Mouse (Mus musculus): ENCODE measurements around the gene Ntpcr.
A peak's percentile ranks its signal among the peaks of the same experiment; 100 is the strongest.

Ntpcr gene

DNA sequence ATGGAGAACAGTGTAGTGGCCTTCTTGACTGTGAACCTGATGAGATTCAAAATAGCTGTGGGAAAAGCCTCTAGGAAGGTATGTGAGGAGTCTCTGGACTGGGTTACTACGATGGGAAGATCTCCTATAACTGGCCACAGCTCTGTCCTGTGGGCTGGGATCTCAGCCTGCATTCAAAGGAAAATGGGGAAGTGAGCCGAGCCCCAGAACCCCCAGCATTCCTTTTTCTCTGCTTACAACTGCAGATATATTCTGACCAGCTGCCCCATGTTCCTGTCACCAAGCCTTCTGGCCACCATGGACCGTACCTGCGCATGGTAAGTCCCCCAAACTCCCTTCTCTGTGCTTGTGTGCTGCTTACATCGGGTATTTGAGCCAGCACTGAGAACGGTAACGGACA, at the start of gene Ntpcr:
Gene Ntpcr, plus strand, starts transcription at position 218 of the 400 bp plus-strand sequence.
- DNase-seq (ENCODE audit: low read depth, low spot score): no peak

DNA sequence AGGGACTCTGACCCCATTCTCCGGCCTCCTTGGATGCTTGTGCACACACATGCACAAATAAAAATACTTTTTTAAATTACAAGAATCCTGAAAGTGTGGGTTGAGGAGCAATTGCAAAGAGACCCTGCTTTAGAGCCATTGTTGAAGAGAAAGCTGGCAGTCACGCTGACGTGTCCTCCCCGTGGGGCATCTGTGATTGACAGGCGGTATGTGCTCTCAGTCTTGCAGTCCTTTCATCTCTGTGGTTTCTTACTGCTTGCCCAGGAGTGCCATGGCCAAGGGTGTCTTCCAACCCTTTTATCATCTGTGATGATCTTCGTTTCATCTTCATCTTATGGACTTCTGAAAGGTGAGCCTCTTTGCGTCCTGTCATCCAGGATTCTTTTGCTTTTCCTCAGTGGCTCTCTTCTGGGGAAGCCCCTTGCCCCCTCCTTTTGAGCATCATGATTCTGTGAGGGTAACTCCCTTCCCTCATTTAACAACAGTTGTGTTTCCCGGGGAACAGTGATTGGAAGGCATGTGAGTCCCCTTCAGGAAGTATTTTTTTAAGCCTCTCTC, 48.8 kb upstream of the Ntpcr start:
- no peak for DNase-seq (ENCODE audit: low read depth, low spot score)

DNA sequence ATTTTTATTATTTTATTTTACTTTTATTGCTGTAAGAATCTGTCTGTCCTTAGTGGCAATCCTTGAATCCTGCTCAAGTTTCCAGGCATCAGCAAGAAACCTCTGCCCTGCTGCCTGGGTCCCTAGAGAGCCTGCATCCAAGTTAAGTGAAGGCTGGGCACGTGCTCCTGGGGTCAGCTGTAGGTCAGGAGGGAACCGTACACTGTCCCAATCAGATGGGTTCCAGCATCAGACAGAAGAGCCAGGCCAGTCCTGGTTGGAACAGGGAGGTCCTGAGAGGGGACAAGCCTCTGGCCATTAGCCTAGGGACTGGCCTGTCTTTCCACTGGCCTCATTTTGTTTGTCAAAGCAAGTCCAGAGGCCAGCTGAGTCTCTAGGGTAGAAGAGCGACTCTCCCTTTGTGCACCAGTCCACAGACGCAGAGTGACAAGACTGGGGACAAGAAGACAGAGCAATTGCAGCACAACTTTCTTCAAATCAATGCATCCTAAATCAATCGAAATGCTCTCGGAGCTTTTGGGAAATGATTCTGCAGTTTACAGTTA, 44.5 kb upstream of the Ntpcr start:
- no peak for DNase-seq (ENCODE audit: low read depth, low spot score)

DNA sequence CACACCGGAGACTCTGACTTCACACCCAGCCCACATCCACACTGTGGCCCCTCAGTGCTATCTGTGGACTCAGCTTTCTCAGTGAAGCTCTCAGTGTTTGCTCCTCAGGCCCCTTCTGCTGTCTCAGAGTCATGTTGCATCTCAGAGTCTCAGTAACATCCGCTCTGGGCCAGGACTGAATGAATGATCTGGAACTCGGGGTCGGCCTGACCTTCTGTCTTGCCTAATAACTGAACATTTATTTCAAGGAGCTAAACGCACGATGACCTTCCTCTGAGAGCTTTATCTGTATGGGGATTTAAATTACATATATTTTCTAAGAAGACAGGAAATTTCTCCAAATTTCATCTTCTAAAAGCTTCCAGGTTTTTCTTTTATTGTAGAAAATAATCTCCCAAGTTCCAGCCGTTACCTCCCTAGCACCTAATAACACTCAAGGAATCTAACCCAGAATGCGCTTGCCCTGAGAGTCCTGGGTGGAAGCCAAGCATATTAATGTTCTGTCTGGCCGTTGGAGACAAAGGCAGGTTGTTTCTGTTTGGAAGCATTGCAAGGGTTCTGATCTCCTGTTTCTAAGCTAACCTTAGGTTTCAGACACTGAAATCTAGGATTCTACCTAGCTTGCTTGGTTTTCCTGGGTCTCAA, 43.4 kb upstream of the Ntpcr start:
- no peak for DNase-seq (ENCODE audit: low read depth, low spot score)

DNA sequence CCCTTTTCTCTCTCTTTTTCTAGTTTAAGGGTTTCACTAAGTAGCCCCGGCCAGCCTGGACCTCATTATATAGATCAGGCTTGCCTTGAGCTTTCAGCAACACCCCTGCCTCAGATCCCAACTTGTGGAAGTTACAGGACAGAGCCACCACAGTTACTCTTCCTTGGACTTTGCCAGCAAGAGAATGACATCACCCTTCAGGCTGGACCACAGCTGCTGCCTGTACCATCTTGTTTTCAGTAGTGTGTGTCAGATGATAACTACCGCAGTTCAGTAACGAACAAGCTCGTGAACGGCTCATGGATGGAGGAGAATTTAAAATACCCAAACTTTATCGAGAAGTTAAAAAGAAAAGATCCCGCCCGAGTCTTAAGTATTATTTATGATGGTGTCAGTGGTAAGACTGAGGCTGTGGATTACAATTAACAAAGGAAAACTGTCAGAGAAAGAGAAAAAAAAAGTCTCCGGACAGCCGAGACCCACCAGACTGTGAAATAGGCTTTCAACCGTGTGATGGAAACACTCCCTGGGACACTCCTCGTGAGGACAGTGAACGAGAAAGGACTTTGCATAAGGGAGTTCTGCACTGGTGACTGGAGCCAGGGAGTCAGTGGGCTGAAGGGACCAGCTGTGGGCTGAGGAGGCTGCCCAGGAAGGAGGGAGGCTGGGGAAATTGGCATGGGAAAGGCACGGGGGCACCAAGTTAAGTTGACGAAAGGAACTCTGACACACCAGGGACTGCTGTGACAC, 39.4 kb upstream of the Ntpcr start:
- DNase-seq (ENCODE audit: low read depth, low spot score): no peak

DNA sequence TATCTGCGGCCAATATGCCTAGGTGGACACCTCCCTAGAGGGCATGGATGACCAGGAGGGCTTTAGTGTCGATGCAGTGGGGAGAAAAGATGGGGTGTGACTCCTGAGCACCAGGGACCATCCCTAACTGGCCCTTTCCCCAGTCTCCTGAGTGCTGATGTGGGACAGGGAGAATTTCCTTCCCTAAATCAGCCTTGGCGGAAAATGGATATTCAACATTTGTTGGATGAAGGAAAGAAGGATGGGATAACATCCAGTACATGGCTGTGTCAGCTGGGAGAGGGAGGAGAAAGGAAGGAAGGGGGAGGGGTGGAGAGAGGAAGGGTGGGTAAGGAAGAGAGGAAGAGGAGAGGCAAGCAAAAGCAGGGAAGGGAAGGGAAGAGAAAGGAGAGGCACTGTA, 38.8 kb upstream of the Ntpcr start:
- no peak for DNase-seq (ENCODE audit: low read depth, low spot score)

DNA sequence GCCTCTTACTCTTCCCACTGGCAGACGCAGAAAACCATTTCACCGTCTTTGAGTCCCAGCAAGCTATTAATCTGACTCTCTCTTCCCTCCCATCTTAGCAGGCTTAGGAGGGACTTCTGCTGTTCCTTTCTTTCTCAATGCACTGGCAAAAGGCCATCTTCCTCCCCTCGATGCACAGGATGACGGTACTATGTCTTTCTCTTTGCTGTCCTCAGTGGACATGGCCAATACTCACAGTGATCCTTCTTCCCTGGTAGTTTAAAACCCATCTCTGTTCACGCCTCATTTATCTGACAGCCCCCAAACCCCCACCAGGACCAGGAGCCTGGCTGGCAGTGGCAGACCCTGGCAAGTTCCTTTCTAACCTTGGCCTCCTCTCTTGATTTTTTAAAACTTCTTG, 37.3 kb upstream of the Ntpcr start:
- no peak for DNase-seq (ENCODE audit: low read depth, low spot score)

DNA sequence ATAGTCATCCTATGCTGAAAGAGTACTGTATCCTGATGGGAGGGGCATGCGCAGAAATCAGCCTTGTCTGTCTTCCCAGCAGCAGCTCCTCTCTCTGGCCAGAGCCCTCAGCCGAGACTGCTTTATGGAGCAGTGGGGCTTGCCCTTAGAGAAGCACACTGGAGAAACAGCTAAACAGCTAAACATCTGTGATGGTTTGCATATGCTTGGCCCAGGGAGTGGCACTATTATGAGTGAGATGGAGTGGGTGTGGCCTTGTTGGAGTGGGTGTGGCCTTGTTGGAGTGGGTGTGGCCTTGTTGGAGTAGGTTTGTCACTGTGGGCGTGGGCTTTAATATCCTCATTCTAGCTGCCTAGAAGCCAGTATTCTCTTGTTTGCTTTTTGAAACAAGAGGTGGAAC, 36.6 kb upstream of the Ntpcr start:
- DNase-seq (ENCODE audit: low read depth, low spot score): no peak

DNA sequence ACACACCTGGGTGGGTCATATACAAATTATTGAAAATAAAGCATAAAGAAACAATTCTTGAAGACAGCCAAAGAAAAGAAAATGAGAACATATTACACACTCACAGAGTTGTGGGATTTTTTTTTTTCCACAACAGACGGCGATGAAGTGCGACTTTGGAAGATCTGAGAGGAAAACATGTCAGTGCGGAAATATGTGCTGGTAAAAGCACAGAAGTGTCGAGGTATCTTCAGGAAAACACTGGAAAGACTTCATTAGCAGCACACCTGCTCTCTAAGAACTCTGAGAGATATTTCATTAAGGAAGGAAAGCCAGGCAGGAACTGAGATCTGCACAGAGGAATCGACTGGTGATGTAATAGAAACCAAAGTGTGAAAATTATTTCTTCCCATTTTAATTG, 33.8 kb upstream of the Ntpcr start:
- DNase-seq (ENCODE audit: low read depth, low spot score): no peak

DNA sequence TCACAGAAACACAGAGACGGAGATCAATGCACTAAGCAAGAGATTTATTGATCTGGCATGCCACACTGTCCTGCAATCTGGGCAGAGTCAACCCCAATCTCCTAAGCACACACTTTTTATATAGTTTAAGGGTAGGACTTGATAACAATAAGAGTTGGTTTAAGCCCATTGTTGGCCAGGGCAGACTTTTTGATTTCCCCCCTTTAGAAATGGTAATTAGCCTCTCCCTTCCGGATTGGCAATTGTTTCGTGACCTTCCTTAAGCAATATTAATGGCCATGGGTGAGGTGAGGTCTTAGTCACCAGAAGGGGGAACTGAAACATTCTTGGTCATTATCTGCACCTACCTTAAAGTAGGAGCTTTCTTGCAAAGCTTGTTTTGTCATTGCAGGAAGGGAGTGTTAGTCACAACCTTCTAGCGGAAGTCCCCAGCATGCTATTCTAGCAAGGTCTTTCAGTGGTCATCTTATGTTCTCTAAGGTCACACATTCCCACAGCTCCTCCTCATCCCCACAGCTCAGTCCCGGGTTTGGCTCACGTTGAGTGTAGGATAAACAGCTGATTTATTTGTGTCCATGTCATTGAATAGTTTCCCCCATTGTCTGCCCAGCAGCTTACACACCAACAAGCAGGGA, 30.3 kb upstream of the Ntpcr start:
- DNase-seq (ENCODE audit: low read depth, low spot score): no peak

DNA sequence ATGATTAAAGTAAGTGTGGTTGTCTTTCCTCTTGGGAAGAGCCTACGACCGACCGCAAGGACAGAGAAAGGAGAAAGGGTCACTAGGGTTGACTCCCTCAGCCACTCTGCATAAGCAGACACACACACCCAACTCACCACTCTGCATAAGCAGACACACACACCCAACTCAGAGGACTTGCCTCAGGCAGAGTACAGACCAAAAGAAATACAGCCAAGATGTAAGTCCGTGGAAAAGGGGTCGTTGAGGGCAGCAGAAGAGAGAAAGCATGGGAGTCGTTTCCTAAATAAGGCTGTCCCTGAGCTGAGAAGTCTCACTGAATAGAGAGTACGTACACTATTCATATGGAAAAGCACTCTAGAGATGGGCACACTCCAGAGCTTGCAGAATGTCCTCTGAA, 29.4 kb upstream of the Ntpcr start:
- DNase-seq (ENCODE audit: low read depth, low spot score): no peak

DNA sequence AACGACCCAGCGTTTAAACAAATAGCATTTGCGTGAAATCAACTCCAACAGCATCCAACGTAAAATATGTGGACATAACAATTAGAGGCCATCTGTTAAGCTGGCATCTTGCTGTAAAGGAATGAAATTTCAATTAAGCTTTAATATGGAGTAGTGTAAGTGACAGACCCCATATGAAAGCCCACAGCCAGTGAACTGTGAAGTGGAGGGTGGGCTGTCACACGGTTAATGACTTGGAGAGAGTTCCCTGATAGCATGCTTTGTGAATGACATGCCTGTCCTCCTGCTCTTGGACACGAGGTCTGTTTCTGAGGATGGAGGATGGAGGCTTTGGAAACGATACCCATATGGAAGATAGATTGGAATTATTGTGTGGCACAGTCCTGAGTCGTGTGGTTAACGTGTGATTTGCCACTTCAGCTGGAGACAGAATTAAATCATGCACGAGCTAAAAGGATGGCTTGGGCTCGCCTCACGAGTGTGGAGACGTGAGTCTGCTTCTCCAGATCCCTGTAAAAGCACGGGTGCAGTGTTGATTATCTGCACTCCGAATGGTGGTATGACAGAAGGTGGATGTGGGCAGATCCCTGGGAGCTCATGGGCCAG, 26.8 kb upstream of the Ntpcr start:
- DNase-seq (ENCODE audit: low read depth, low spot score): no peak

DNA sequence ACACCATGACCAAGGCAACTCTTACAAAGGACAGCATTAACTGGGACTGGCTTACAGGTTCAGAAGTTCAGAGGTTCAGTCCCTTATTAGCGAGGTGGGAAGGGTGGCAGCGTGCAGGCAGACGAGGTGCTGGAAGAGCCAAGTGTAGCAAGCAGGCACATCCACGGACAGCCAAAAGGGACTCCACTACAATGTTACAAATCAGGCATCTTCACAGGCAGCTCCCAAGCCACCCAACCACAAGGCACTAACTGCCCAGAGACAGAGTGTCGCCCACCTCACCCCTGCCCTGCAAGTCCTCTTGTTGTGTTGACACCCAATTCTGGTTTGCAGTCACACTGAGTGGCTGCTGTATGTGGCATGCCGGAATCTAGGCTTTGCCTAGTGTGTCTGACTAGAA, 25.3 kb upstream of the Ntpcr start:
- DNase-seq (ENCODE audit: low read depth, low spot score): no peak

DNA sequence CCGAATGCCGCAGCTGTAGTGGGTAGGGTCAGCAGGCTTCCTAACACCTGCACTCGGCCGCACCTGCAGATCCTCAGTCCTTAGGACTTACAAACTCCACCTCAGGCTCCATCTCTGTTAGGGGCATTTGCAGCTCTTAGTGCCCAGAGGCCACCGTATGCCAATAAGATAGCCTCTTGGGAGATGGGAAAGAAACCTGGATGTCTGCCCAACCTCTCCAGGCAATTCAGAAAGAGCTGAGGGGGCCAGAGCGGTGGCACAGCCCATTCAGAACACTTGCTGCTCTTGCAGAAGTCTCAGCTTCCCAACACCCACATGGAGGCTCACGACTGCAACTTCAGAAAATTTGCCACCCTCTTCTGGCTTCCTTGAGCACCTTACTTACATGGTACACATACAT, 23.9 kb upstream of the Ntpcr start:
- no peak for DNase-seq (ENCODE audit: low read depth, low spot score)

DNA sequence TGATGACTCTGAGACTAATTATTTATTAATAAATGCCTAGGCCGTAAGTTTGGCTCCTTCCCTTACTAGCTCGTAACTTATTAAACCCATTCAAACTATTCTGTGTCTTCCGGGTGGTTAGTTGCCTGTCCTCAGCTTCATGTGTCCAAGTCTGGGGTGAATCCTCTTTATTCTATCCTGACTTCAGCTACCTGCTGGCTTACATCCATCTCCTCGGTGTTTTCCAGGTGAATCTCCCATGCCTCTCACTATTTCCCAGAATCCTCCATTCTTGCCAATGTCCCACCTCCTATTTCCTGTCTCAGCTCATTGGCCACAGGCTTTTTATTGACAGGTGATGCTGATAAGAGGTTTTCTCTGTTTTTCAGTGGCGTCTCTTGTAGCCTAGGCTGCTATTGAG, 20.6 kb upstream of the Ntpcr start:
- no peak for DNase-seq (ENCODE audit: low read depth, low spot score)

DNA sequence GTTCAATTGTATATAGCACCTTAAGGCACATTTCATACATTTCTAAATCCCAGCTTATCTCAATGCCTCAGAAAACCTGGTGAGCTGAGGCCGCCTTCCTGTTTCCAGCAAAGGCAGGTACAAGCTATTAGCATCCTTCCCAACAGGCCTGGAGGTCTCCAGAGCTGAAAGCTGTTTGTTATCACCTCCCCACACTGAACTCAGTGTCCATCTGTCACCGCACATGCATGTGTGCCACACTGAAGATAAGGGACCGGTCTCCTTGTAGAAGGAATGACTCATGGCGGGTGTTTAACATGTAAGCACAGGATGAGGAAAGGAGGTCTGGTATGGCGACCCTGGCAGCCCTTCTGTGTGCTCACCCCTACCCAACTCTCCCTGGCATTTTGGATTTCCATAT, 18.2 kb upstream of the Ntpcr start:
- DNase-seq (ENCODE audit: low read depth, low spot score): peak; percentile 19

DNA sequence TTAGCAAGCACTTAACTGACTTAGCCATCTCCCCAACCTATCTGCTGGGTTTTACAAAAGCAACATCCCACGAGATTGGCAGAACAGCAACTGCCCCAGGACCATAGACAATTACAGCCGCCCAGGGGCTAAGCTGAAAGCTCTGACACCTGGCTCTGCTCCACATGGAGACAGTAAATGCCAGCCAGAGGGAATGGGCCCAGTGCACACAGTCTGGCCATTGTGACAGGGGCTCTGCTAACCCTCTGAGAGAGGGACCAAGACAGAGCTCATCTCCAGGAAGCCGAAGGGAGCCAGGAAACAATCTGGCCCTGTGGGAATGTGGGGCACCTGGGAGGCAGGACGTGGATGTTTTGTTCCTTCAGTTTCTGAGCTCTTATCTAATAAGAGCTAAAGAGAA, 13.6 kb upstream of the Ntpcr start:
- DNase-seq (ENCODE audit: low read depth, low spot score): no peak

DNA sequence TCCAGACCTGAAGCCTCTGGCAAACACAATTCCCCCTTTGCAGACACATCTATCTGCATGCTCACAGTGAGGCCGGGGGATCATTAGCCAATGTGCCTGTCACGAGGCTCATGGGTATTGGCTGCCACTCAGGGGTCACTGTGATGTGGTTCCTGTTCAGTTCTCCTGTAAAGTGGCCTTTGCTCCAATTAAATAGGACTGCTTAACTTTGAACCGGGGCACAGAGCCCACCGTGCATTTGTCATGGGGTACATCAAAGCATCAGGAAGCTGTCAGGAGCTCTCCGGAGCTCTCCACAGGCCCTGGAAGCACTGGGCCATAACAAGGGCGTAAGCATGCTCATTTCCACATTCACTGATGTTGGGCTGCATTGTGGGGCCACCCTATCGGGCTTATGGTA, 13.2 kb upstream of the Ntpcr start:
- no peak for DNase-seq (ENCODE audit: low read depth, low spot score)

DNA sequence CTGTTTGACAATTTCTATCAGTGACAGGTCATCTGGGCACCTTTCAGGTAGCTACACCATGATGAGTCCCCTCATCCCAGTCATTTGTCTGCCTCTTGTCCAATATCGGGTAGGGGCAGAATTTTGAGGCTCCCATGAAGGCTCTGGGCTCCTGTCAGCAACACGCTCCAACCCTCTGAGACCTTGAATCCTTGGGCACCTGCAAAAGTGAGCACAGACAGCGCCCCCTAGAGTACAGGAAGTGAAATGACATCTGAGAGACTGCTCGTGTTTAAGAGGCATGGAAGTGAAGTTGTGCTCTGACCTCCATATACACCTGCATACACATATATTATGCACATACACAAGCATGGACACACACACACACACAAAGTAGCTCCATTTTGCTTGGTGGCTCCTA, 10.8 kb upstream of the Ntpcr start:
- no peak for DNase-seq (ENCODE audit: low read depth, low spot score)

DNA sequence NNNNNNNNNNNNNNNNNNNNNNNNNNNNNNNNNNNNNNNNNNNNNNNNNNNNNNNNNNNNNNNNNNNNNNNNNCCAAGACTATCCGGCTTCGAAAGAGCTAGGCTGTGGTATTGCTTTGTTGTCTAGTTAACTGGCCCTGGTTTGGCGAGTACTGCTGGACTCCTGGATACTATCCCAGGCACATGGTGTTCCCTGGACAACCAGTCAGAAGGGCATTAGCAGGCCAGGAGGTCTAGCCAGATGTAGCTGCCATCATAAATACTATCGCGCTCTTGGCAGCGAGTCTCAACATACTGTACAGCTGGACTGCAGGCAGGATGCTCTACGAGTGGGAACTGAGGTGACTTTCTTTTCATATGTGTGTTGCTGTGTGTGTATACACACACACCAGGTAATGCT, 7.1 kb upstream of the Ntpcr start:
- no peak for DNase-seq (ENCODE audit: low read depth, low spot score)

DNA sequence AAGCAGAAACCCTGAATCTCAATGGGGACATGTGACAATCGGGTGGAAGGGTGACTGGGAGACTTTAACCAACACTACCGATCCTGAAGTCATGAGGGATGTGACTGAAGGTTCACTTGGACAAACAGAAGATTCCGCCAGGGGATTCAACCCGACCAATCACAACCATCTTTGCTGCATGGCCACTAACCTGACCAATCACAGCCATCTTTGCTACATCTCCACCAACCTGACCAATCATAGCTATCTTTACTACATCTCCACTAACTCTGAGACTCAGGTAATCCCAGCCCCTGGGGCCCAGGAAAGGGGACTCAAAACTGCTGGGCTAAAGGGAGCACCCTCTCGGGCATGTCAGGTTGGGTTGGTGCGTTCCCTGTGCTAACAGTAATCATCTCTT, 6.3 kb upstream of the Ntpcr start:
- DNase-seq (ENCODE audit: low read depth, low spot score): no peak
